Mouse (Mus musculus) kidney, adult 18-20 months (tissue): ENCODE results near the gene Xpnpep2.

ENCODE experiments used
- DNase-seq: peaks from one replicate; pipeline ENCODE4 v3.0.0; 2021

The Xpnpep2 gene

GRCm38 (mm10) chrX:48108394-48109315 is at the start of gene Xpnpep2:
Gene Xpnpep2 (plus strand): TSS chrX:48108725.
- no peak for DNase-seq

DNA sequence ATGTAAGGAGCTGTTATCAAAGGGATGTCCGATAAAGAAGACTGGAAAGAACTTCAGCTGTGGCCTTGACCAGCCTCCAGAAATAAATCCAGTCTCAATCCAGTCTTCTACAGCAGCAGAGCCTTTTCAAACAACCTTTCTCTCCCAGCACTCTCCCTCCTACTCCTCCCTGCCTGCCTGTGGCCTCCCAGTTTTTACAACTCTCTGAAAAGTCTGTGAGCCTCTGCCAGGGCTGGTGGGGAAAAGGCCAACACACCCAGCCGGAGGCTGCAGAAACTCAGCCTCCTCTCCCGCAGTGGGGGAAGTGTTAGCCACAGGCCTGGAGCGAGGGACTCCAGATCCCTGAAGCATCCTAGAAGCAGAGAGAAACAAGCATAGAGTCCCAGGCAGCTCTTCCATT is 46.0 kb upstream of the Xpnpep2 start:
- DNase-seq, result no peak

DNA sequence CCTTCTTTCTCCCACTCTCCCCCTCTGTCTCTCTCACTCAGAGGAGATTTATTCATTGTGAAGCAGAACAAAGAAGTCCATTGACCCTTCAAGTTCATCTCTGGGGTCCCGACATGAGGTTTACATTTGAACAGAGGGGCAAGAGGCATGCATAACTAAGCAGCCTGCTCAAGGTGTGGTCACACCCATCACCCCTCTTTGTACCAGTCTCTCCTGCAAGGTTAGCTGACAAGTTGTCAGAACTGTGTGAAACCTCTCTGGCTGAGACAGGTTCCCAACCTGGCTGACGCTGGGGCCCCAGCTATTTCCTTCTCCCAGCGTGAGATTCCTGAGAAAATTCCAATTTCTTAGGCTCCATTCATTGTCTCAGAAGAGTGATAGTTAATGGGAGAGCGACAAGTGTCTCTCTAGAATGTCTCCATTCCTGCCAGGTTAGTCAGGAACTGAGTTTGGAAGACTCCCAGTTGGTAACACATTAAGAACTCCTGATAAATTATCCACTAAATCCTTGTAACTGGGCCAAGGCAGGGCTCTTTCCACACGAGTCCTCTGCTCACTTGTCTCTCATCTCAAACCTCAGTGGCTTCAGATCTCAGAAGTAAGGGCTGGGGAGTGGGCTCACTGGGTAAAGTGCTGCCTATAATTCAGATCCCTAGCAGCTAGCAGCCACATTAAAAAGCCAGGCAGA is 44.2 kb upstream of the Xpnpep2 start:
- peak; percentile 27 for DNase-seq

DNA sequence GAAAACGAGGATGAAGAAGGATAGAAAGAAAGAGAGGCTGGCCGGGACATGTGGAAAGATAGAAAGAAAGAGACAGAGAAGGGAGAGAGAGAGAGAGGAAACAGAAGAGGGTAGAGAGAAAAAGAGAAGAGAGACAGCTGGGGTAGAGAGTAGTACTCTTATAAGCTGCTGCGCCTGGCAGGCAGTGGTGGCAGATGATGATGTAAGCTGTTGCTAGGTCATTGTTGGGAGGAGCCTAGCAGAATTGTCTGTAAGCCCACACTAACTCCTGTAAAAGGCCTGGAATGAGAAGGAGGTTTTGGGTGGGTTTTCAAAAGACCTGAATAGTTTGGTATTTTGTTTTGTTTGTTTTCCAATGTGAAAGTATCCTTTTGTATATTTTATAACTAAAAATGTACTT is 41.6 kb upstream of the Xpnpep2 start:
- DNase-seq, result no peak

- no peak for DNase-seq
Observed at GRCm38 (mm10) chrX:48071961-48072360, 36.6 kb upstream of the Xpnpep2 start.

GRCm38 (mm10) chrX:48072401-48072800 is 36.1 kb upstream of the Xpnpep2 start:
- no peak for DNase-seq

DNA sequence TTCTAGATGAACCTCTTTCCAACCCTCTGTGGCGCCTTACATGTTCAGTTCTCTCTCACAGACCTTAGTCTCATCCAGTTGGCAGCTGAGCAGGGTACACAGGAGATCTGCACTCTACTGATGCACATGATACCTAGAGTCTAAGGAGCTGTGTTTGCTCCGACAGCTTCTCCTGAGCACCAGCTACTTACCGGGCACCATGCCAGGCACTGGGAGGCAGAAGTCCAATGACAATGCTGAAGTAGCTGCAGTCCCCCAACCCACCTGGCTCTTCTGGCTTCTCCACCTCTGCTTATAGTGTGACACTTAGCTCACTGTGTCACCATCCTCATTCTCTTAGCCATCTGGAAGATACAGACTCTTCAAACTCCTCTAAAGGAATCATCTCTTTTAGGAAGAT is 33.8 kb upstream of the Xpnpep2 start:
- no peak for DNase-seq

DNA sequence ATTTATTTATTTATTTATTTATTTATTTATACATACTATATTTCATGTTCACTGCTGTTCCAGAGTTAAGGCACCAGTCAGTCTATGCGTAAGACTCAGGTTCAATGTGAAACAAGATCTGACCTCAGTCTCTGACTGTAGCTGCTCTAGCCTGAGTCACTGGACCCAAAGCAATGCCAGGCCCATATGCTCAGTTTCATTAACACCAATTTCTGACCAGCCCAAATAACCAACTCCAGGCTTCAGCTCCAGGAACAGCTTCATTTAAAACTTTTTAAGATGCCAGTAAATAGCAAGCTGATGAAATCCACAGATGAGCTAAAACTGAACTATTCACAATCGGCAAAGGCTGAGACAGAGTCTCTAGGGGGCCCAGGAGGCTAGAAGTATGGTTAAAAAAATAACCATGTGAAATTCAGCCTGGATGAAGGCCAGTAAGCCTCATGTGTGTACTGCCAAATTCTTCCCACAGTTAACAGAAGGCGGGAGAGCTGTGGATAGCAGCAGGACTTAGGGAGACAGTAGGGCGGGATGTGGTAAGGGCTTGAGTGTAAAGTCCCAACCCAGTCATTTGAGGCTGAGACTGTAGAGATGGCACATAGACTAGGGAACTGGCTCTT is 31.6 kb upstream of the Xpnpep2 start:
- DNase-seq, result no peak

DNA sequence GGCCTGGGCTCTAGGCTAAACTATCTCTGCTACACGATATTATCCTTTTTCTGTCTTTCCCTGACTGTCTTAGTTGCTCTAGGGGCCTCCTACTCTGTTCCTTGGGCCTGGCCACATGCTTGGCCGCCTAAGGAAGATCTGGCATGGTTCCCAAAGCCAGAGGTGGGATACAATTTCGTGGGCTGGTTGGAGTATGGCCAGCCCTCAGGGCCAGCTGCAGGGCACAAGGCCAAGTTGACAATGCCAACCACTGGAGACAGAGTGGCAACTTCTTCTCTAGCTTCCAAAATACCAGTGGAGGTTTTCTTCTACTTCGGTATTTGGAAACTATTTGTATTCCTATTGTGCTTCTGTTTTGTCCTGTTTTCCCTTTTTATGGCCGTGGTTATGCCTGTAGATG is 26.2 kb upstream of the Xpnpep2 start:
- DNase-seq, result no peak

GRCm38 (mm10) chrX:48092129-48092528 is 16.4 kb upstream of the Xpnpep2 start:
- no peak for DNase-seq

- DNase-seq, result no peak
Observed at GRCm38 (mm10) chrX:48093555-48093954, 15.0 kb upstream of the Xpnpep2 start.

- DNase-seq, result peak; percentile 38
Observed at GRCm38 (mm10) chrX:48094658-48095057, 13.9 kb upstream of the Xpnpep2 start.

- DNase-seq, result no peak
Observed at GRCm38 (mm10) chrX:48096580-48096979, 11.9 kb upstream of the Xpnpep2 start.

- no peak for DNase-seq
Observed at GRCm38 (mm10) chrX:48098470-48099129, 9.9 kb upstream of the Xpnpep2 start.

GRCm38 (mm10) chrX:48099871-48100270 is 8.7 kb upstream of the Xpnpep2 start:
- no peak for DNase-seq

DNA sequence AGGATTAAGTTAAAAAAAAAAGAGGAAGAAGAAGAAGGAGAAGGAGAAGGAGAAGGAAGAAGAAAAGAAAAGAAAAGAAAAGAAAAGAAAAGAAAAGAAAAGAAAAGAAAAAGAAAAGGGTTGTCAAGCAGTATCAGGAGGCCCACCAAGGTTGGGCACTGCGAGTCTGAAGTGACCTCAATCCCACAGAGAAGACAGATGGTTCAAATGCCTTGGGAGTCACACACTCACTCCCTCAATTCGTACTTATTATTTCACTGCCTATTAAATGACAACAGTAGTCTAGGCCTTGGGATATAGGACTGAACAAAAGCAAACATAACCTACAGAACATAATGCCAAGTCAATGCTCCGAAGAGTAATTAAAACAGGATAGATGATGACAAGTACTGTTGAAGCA is 5.3 kb upstream of the Xpnpep2 start:
- DNase-seq, result no peak

GRCm38 (mm10) chrX:48104736-48105441 is 3.6 kb upstream of the Xpnpep2 start:
- DNase-seq, result no peak

DNA sequence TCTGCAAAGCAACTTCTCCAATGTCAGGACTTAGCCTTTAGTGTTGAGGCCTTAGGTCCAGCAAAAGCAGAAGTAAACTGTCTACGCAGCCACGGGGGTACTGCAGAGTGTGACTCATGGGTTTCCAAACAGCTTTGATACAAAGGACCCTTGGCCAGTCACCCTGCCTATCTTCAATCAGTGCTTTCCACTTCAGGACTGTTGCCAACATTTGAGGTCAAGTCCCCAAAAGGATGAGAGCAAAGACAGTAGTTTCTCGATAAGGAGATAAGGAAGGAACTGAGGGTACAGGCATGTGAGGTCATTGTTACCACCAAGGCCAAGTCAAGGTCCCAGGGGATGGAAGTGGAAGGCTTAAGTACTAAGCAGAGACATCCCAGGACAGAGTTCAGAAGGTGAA is 2.3 kb upstream of the Xpnpep2 start:
- DNase-seq, result peak; percentile 31

GRCm38 (mm10) chrX:48109316-48109655 is 761 bp downstream of the Xpnpep2 start:
- no peak for DNase-seq

DNA sequence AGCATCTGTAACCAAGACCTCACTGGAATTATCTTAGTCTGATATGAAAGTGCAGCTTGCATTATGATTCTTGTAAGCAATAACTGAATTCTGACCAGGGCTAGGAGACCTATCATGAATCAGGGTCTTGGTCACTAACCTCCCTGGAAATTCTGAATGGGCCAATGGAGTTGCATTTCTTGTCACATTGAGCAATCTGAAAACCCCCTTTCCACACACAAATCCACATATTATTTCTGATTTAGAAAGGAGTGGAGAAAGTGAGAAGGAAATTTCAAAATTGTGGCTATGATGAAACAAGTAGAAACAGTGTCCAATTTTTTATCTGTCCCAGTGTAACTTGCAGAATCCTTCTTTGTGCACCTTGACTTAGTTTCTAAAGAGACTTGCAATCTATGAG is 10.8 kb downstream of the Xpnpep2 start:
- DNase-seq, result no peak

- peak; percentile 68 for DNase-seq
Observed at GRCm38 (mm10) chrX:48124132-48125071, 15.9 kb downstream of the Xpnpep2 start.
